16 mouse cellular contexts compared by ENCODE assay signal in the genomic region with DNA sequence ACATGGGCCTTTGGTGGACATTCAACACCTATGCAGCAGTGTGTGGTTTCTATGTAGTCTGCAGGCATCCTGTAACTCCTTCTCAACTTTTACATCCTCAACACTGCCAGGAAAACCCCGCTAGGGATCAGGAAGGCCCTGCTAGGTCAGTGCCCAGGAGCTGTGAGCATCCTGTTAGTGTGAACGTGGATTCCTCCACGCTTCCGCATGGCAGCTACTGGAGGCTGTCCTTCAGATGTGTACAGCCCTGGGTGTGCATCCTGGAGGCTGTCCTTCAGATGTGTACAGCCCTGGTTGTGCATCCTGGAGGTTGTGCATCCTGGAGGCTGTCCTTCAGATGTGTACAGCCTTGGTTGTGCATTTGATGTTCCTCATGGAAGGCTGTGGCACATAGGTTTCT.
"Had no signal": no experiment of that assay in that cellular context is flagged by ENCODE, and none has a peak within 500 bp of the region (broad histone marks: within the 10 kb centered on the region; RNA-seq: fewer than 3 reads in every experiment).

No protein-coding gene starts in this region.

- H3K36me3 ChIP-seq: neural tube, embryonic 13.5 days; neural tube, embryonic 15.5 days; stomach, embryonic 15.5 days had no signal

- H3K27me3 ChIP-seq: neural tube, embryonic 13.5 days; neural tube, embryonic 15.5 days; stomach, embryonic 15.5 days had no signal

- H3K4me1 ChIP-seq: neural tube, embryonic 13.5 days; neural tube, embryonic 15.5 days had no signal

- H3K4me2 ChIP-seq: neural tube, embryonic 13.5 days; neural tube, embryonic 15.5 days; stomach, embryonic 15.5 days had no signal

- H3K9me3 ChIP-seq: neural tube, embryonic 13.5 days; neural tube, embryonic 15.5 days; stomach, embryonic 15.5 days had no signal

- H3K4me3 ChIP-seq: neural tube, embryonic 13.5 days; neural tube, embryonic 15.5 days; stomach, embryonic 15.5 days had no signal

- H3K27ac ChIP-seq: neural tube, embryonic 13.5 days; neural tube, embryonic 15.5 days; stomach, embryonic 15.5 days; stomach, postnatal 0 days had no signal

- DNase-seq: retina, postnatal 1 day; right cerebral cortex, adult 18-20 months; right cerebral cortex, postnatal 14 days; right cerebral cortex, postnatal 25 days; right cerebral cortex, postnatal 4 days; spleen, adult 18-20 months; thymus, adult 18-20 months; thymus, adult 2 months; thymus, postnatal 14 days; thymus, postnatal 25 days; thymus, postnatal 36 days; thymus, postnatal 4 days had no signal

- H3K9ac ChIP-seq: neural tube, embryonic 13.5 days; neural tube, embryonic 15.5 days; stomach, embryonic 15.5 days had no signal
